Mouse (Mus musculus) stomach, postnatal 0 days (tissue): ENCODE data around the gene Basp1.

ENCODE experiments used
- CTCF ChIP-seq: IDR thresholded peaks from 2 replicates; pipeline ENCODE4 v1.5.1; 2016; ENCODE audit warnings: antibody characterized with exemption, low read depth, mild to moderate bottlenecking, moderate library complexity
- EP300 ChIP-seq: optimal IDR thresholded peaks from 2 replicates; pipeline ENCODE3; 2016; ENCODE audit warnings: antibody characterized with exemption

DNA sequence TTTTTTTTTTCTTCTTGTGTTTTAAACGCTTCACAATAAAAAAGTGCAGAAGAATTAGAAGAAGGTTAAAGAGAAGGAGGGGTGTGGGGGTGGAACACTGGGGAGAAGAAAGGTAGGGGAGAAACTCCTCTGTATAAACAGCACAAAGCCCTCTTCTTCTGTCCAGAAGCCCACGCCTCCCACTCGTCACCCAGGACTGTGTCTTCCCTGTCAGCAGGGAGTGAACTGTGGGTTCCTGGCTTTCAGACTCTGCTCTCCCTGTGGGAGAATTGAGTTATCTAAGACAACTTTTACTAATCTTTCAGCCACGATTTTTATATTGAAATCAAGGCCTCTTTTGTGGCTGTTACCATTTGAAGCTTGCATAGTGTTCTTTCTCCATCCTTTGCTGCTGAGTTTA is 82.6 kb downstream of the Basp1 start:
- TF ChIP-seq EP300 (no peak), CTCF (no peak)
